Mouse (Mus musculus) stomach, embryonic 15.5 days (tissue): ENCODE results near the gene Pip4k2b. TPM values are rescaled to one million over a fixed set of nuclear protein-coding genes. Genes with fewer than 3 reads are reported as not detected.

Source experiments
- ATAC-seq: fragments of 200-750 bp; cut with Nextera tagmentation; 2 replicates; pipeline ENCODE4 v1.8.0; 2017; ENCODE audit warnings: low read depth, moderate number of reproducible peaks, moderate TSS enrichment; ENCODE audit not compliant: insufficient read depth, low FRiP score
- H3K27ac ChIP-seq: fragments of 300-500 bp; sonication (generic); 2 replicates; pipeline ENCODE4 v1.5.1; 2015; ENCODE audit warnings: mild to moderate bottlenecking, inconsistent platforms
- H3K27me3 ChIP-seq: fragments of 300-500 bp; sonication (generic); replicated peaks from 2 replicates; pipeline ENCODE4 v1.6.1; 2015; ENCODE audit warnings: inconsistent platforms
- H3K36me3 ChIP-seq: fragments of 300-500 bp; sonication (generic); 2 replicates; pipeline ENCODE4 v1.6.1; 2015; ENCODE audit warnings: inconsistent platforms
- H3K4me1 ChIP-seq: fragments of 300-500 bp; sonication (generic); 2 replicates; pipeline ENCODE4 v1.6.1; 2015; ENCODE audit warnings: inconsistent platforms
- H3K4me2 ChIP-seq: fragments of 300-500 bp; sonication (generic); 2 replicates; pipeline ENCODE4 v1.6.1; 2015; ENCODE audit warnings: mild to moderate bottlenecking, inconsistent platforms
- H3K4me3 ChIP-seq: fragments of 300-500 bp; sonication (generic); replicated peaks from 2 replicates; pipeline ENCODE4 v1.5.1; 2015; ENCODE audit warnings: inconsistent platforms
- H3K9ac ChIP-seq: fragments of 300-500 bp; sonication (generic); 2 replicates; pipeline ENCODE4 v1.6.1; 2015; ENCODE audit warnings: inconsistent platforms
- H3K9me3 ChIP-seq: fragments of 300-500 bp; sonication (generic); 2 replicates; pipeline ENCODE4 v1.6.1; 2016; ENCODE audit warnings: inconsistent platforms
- WGBS: fragments of 180-500 bp; shearing (Covaris S2); methylation state at CpG from one replicate; pipeline ENCODE4 v1.1.7; 2015; 5-methylcytosine and 5-hydroxymethylcytosine counted together
- microRNA-seq: library from miRNA; unstranded; fragments of <30 nt; microRNA quantifications from one replicate; pipeline ENCODE4, GENCODE M21; 2016
- polyA plus RNA-seq: library from polyadenylated mRNA; unstranded; fragments of >200 nt; fragmentation: Nextera tagmentation; extraction: Ambion mirVana; gene quantifications from 2 replicates; pipeline ENCODE4 v1.2.1, GENCODE M21; 2015

The Pip4k2b gene
- polyA plus RNA-seq, 1 experiment from 2014 or later: 1.5 TPM

GRCm38 (mm10) chr11:97669829-97670228 lies 74.7 kb downstream of the Pip4k2b start:
- H3K36me3 ChIP-seq: peaks cover 53% of the 10 kb centered on the region

GRCm38 (mm10) chr11:97669268-97669667 lies 75.2 kb downstream of the Pip4k2b start:
- Histone ChIP-seq H3K4me1 (peaks cover 28% of the 10 kb centered on the region), H3K9ac (no peak overlapping the region), H3K9me3 (no peaks in the 10 kb centered on the region), H3K27ac (0 out of 2 replicates have a peak overlapping the region, but pooled peaks have one; percentile 11), H3K36me3 (peaks cover 47% of the 10 kb centered on the region), H3K27me3 (no peaks in the 10 kb centered on the region), H3K4me3 (no peak overlapping the region), H3K4me2 (no peak overlapping the region)
- ATAC-seq: no peak
- WGBS: 63% methylated on average over 15 of the region's 15 CpGs

More at GRCm38 (mm10) chr11:97669829-97670228, 74.7 kb downstream of the Pip4k2b start:
- H3K4me3 ChIP-seq: no peak overlapping the region
- no peaks in the 10 kb centered on the region for H3K9me3 ChIP-seq
- H3K9ac ChIP-seq: no peak overlapping the region
- peak; percentile 20; the same call in 1 of the 2 replicates for ATAC-seq
- H3K27ac ChIP-seq: 0 out of 2 replicates have a peak overlapping the region, but pooled peaks have one; percentile 11
- H3K4me2 ChIP-seq: no peak overlapping the region
- 16% methylated on average over 6 of the region's 6 CpGs for WGBS
- H3K27me3 ChIP-seq: no peaks in the 10 kb centered on the region
- peaks cover 26% of the 10 kb centered on the region for H3K4me1 ChIP-seq

- H3K36me3 ChIP-seq: peaks cover 41% of the 10 kb centered on the region
- H3K27me3 ChIP-seq: no peaks in the 10 kb centered on the region
- no peak overlapping the region for H3K4me3 ChIP-seq
- no peak overlapping the region for H3K4me2 ChIP-seq
- H3K9ac ChIP-seq: no peak overlapping the region
- no peak for ATAC-seq
- H3K9me3 ChIP-seq: no peaks in the 10 kb centered on the region
- peaks cover 32% of the 10 kb centered on the region for H3K4me1 ChIP-seq
- WGBS: 92% methylated on average over 7 of the region's 7 CpGs
- no peak overlapping the region for H3K27ac ChIP-seq
Observed at GRCm38 (mm10) chr11:97668160-97668559, 76.3 kb downstream of the Pip4k2b start.

- Histone ChIP-seq H3K27ac (no peak overlapping the region), H3K27me3 (peaks cover 5% of the 10 kb centered on the region; the same call in 1 of the 2 replicates), H3K4me3 (no peak overlapping the region), H3K36me3 (peaks cover 31% of the 10 kb centered on the region), H3K4me2 (no peak overlapping the region), H3K9ac (no peak overlapping the region), H3K9me3 (no peaks in the 10 kb centered on the region), H3K4me1 (peaks cover 40% of the 10 kb centered on the region)
- ATAC-seq: no peak
- WGBS: 83% methylated on average over 15 of the region's 15 CpGs
Observed at GRCm38 (mm10) chr11:97666794-97667193, 77.7 kb downstream of the Pip4k2b start.

- ATAC-seq: no peak
- H3K9ac ChIP-seq: no peak overlapping the region
- WGBS: 89% methylated on average over 7 of the region's 7 CpGs
- no peak overlapping the region for H3K27ac ChIP-seq
- H3K4me1 ChIP-seq: peaks cover 45% of the 10 kb centered on the region
- H3K36me3 ChIP-seq: peaks cover 30% of the 10 kb centered on the region
- H3K27me3 ChIP-seq: peaks cover 10% of the 10 kb centered on the region; the same call in 1 of the 2 replicates
- H3K4me2 ChIP-seq: no peak overlapping the region
- no peak overlapping the region for H3K4me3 ChIP-seq
- H3K9me3 ChIP-seq: no peaks in the 10 kb centered on the region
Observed at GRCm38 (mm10) chr11:97666221-97666620, 78.3 kb downstream of the Pip4k2b start.

- H3K27ac ChIP-seq: no peak overlapping the region
- H3K4me2 ChIP-seq: no peak overlapping the region
- no peak overlapping the region for H3K4me3 ChIP-seq
- H3K9me3 ChIP-seq: no peaks in the 10 kb centered on the region
- no peak overlapping the region for H3K9ac ChIP-seq
- H3K4me1 ChIP-seq: peaks cover 51% of the 10 kb centered on the region
- peaks cover 10% of the 10 kb centered on the region; the same call in 1 of the 2 replicates for H3K27me3 ChIP-seq
- WGBS: 91% methylated on average over 13 of the region's 13 CpGs
- H3K36me3 ChIP-seq: peaks cover 29% of the 10 kb centered on the region
- no peak for ATAC-seq
Observed at GRCm38 (mm10) chr11:97665431-97665830, 79.1 kb downstream of the Pip4k2b start.

Small RNA genes within 50 kb of the gene (microRNA-seq; reads per million reads assigned to microRNA genes)
- gene Mir6927 (not detected), gene Mir8102 (not detected)

Other genes with a start within 250 kb of the Pip4k2b start
- gene 4933428G20Rik, start 244.4 kb downstream of the Pip4k2b start, polyA plus RNA-seq: 0.71 and 0.89 TPM in 2 replicates
- gene Srcin1, start 168.5 kb downstream of the Pip4k2b start, polyA plus RNA-seq: 0.33 and 0.44 TPM in 2 replicates
- 3.7 and 3.9 TPM in 2 replicates for gene Epop, start 115.0 kb downstream of the Pip4k2b start, polyA plus RNA-seq
- 2.2 TPM in 2 replicates for gene Mllt6, start 81.3 kb downstream of the Pip4k2b start, polyA plus RNA-seq
- 37.2 and 40.7 TPM in 2 replicates for gene Cisd3, start 58.9 kb downstream of the Pip4k2b start, polyA plus RNA-seq
- gene Pcgf2, start 44.2 kb downstream of the Pip4k2b start, polyA plus RNA-seq: 12.1 and 13.6 TPM in 2 replicates
- gene Psmb3, start 41.3 kb downstream of the Pip4k2b start, polyA plus RNA-seq: 396 and 424 TPM in 2 replicates
- gene Cwc25, start 21.9 kb upstream of the Pip4k2b start, polyA plus RNA-seq: 14.8 and 16.8 TPM in 2 replicates
- gene 1700001P01Rik, start 31.2 kb upstream of the Pip4k2b start, polyA plus RNA-seq: 0.37 and 0.60 TPM in 2 replicates
- 502 and 526 TPM in 2 replicates for gene Rpl23, start 37.7 kb upstream of the Pip4k2b start, polyA plus RNA-seq
- 112 and 122 TPM in 2 replicates for gene Lasp1, start 54.3 kb upstream of the Pip4k2b start, polyA plus RNA-seq
- gene B230217C12Rik, start 96.1 kb upstream of the Pip4k2b start, polyA plus RNA-seq: 4.0 and 5.7 TPM in 2 replicates
- 0.52 and 0.65 TPM in 2 replicates for gene Fbxo47, start 139.4 kb upstream of the Pip4k2b start, polyA plus RNA-seq
- 0.73 and 1.0 TPM in 2 replicates for gene Plxdc1, start 241.7 kb upstream of the Pip4k2b start, polyA plus RNA-seq